Mouse (Mus musculus) lung, embryonic 15.5 days (tissue): ENCODE results near the gene Begain. TPM values are rescaled to one million over a fixed set of nuclear protein-coding genes. Genes with fewer than 3 reads are reported as not detected.

Experiments
- ATAC-seq: fragments of 200-750 bp; cut with Nextera tagmentation; 2 replicates; pipeline ENCODE4 v1.8.0; 2017; ENCODE audit warnings: moderate number of reproducible peaks, borderline replicate concordance; ENCODE audit not compliant: low FRiP score, low TSS enrichment; ENCODE audit errors: extremely low read depth
- H3K27ac ChIP-seq: fragments of 300-500 bp; sonication (generic); 2 replicates; pipeline ENCODE4 v1.5.1; 2015; ENCODE audit warnings: moderate library complexity, mild to moderate bottlenecking, inconsistent platforms
- H3K27me3 ChIP-seq: fragments of 300-500 bp; sonication (generic); 2 replicates; pipeline ENCODE4 v1.6.1; 2015; ENCODE audit warnings: inconsistent platforms
- H3K36me3 ChIP-seq: fragments of 300-500 bp; sonication (generic); 2 replicates; pipeline ENCODE4 v1.6.1; 2015; ENCODE audit warnings: inconsistent platforms
- H3K4me1 ChIP-seq: fragments of 300-500 bp; sonication (generic); 2 replicates; pipeline ENCODE4 v1.6.1; 2015; ENCODE audit warnings: inconsistent platforms
- H3K4me2 ChIP-seq: fragments of 300-500 bp; sonication (generic); 2 replicates; pipeline ENCODE4 v1.6.1; 2015; ENCODE audit warnings: inconsistent platforms, mild to moderate bottlenecking, moderate library complexity
- H3K4me3 ChIP-seq: fragments of 300-500 bp; sonication (generic); 2 replicates; pipeline ENCODE4 v1.5.1; 2015; ENCODE audit warnings: mild to moderate bottlenecking, inconsistent platforms
- H3K9ac ChIP-seq: fragments of 300-500 bp; sonication (generic); 2 replicates; pipeline ENCODE4 v1.6.1; 2015; ENCODE audit warnings: inconsistent platforms
- H3K9me3 ChIP-seq: fragments of 300-500 bp; sonication (generic); 2 replicates; pipeline ENCODE4 v1.6.1; 2016; ENCODE audit warnings: inconsistent platforms
- WGBS: fragments of 180-500 bp; shearing (Covaris S2); methylation state at CpG from one replicate; pipeline ENCODE4 v1.1.7; 2015; 5-methylcytosine and 5-hydroxymethylcytosine counted together
- polyA plus RNA-seq: library from polyadenylated mRNA; unstranded; fragments of >200 nt; fragmentation: Nextera tagmentation; extraction: Ambion mirVana; gene quantifications from 2 replicates; pipeline ENCODE4 v1.2.1, GENCODE M21; 2015

Gene Begain
- 5.0 and 5.4 TPM in 2 replicates for polyA plus RNA-seq

GRCm38 (mm10) chr12:109068167-109068653 lies at the start of gene Begain:
TSS of gene Begain (minus strand) at chr12:109068217.
- no peak within 1 kb of the TSS for H3K27ac ChIP-seq

GRCm38 (mm10) chr12:109115707-109116106 lies 47.7 kb upstream of the Begain start:
- peaks cover 20% of the 10 kb centered on the region for H3K4me1 ChIP-seq
- H3K36me3 ChIP-seq, result no peaks in the 10 kb centered on the region
- H3K4me3 ChIP-seq, result no peak overlapping the region
- WGBS, result 58% methylated on average over 8 of the region's 8 CpGs
- H3K9ac ChIP-seq, result no peak overlapping the region
- no peak for ATAC-seq
- no peak overlapping the region for H3K4me2 ChIP-seq
- no peak overlapping the region for H3K27ac ChIP-seq
- H3K9me3 ChIP-seq, result no peaks in the 10 kb centered on the region
- H3K27me3 ChIP-seq, result no peaks in the 10 kb centered on the region

More at GRCm38 (mm10) chr12:109068167-109068653, at the start of gene Begain:
- Histone ChIP-seq H3K4me3 (peak within 1 kb of the TSS; percentile 51), H3K4me1 (0 out of 2 replicates have a peak, but pooled peaks cover 4% of the 10 kb centered on the region), H3K4me2 (peak within 1 kb of the TSS; percentile 83), H3K36me3 (no peaks in the 10 kb centered on the region), H3K27me3 (peaks cover 3% of the 10 kb centered on the region; the same call in 1 of the 2 replicates), H3K9ac (peak within 1 kb of the TSS; percentile 59), H3K9me3 (no peaks in the 10 kb centered on the region)
- peak; percentile 53 for ATAC-seq
- 1% methylated on average over 42 of the region's 48 CpGs for WGBS

- H3K9ac ChIP-seq, result no peak overlapping the region
- H3K4me3 ChIP-seq, result no peak overlapping the region
- 43% methylated on average over 10 of the region's 10 CpGs for WGBS
- no peaks in the 10 kb centered on the region for H3K36me3 ChIP-seq
- no peak overlapping the region for H3K4me2 ChIP-seq
- H3K9me3 ChIP-seq, result no peaks in the 10 kb centered on the region
- ATAC-seq, result no peak
- H3K27ac ChIP-seq, result no peak overlapping the region
- no peaks in the 10 kb centered on the region for H3K27me3 ChIP-seq
- peaks cover 20% of the 10 kb centered on the region for H3K4me1 ChIP-seq
Measured at GRCm38 (mm10) chr12:109115161-109115560, 47.1 kb upstream of the Begain start.

- WGBS, result 40% methylated on average over 10 of the region's 10 CpGs
- Histone ChIP-seq H3K36me3 (no peaks in the 10 kb centered on the region), H3K9ac (no peak overlapping the region), H3K4me3 (no peak overlapping the region), H3K27ac (no peak overlapping the region), H3K4me2 (no peak overlapping the region), H3K4me1 (peaks cover 20% of the 10 kb centered on the region), H3K9me3 (no peaks in the 10 kb centered on the region), H3K27me3 (no peaks in the 10 kb centered on the region)
- ATAC-seq, result peak; percentile 37; the same call in 1 of the 2 replicates
Measured at GRCm38 (mm10) chr12:109112996-109113592, 45.1 kb upstream of the Begain start.

- ATAC-seq, result no peak
- WGBS, result 48% methylated on average over 9 of the region's 9 CpGs
- Histone ChIP-seq H3K27ac (no peak overlapping the region), H3K4me3 (no peak overlapping the region), H3K4me2 (no peak overlapping the region), H3K27me3 (no peaks in the 10 kb centered on the region), H3K4me1 (peaks cover 20% of the 10 kb centered on the region), H3K9me3 (no peaks in the 10 kb centered on the region), H3K36me3 (no peaks in the 10 kb centered on the region), H3K9ac (no peak overlapping the region)
Measured at GRCm38 (mm10) chr12:109112354-109112995, 44.5 kb upstream of the Begain start.

GRCm38 (mm10) chr12:109108911-109109310 lies 40.9 kb upstream of the Begain start:
- WGBS, result 81% methylated on average over 13 of the region's 13 CpGs
- Histone ChIP-seq H3K9ac (no peak overlapping the region), H3K9me3 (no peaks in the 10 kb centered on the region), H3K36me3 (no peaks in the 10 kb centered on the region), H3K27me3 (no peaks in the 10 kb centered on the region), H3K27ac (no peak overlapping the region), H3K4me2 (no peak overlapping the region), H3K4me3 (no peak overlapping the region), H3K4me1 (peaks cover 13% of the 10 kb centered on the region; the same call in 1 of the 2 replicates)
- ATAC-seq, result no peak

- ATAC-seq, result no peak
- H3K9me3 ChIP-seq, result no peaks in the 10 kb centered on the region
- 87% methylated on average over 7 of the region's 7 CpGs for WGBS
- H3K4me2 ChIP-seq, result no peak overlapping the region
- H3K27me3 ChIP-seq, result no peaks in the 10 kb centered on the region
- no peak overlapping the region for H3K9ac ChIP-seq
- no peak overlapping the region for H3K4me3 ChIP-seq
- no peaks in the 10 kb centered on the region for H3K36me3 ChIP-seq
- no peaks in the 10 kb centered on the region for H3K4me1 ChIP-seq
- no peak overlapping the region for H3K27ac ChIP-seq
Measured at GRCm38 (mm10) chr12:109100381-109100780, 32.4 kb upstream of the Begain start.

GRCm38 (mm10) chr12:109090456-109091130 lies 22.6 kb upstream of the Begain start:
- Histone ChIP-seq H3K9ac (no peak overlapping the region), H3K27ac (no peak overlapping the region)

GRCm38 (mm10) chr12:109090041-109090440 lies 22.0 kb upstream of the Begain start:
- WGBS, result 84% methylated on average over 14 of the region's 14 CpGs
- Histone ChIP-seq H3K4me2 (no peak overlapping the region), H3K9me3 (no peaks in the 10 kb centered on the region), H3K4me3 (no peak overlapping the region), H3K4me1 (no peaks in the 10 kb centered on the region), H3K27me3 (no peaks in the 10 kb centered on the region), H3K9ac (no peak overlapping the region), H3K36me3 (no peaks in the 10 kb centered on the region), H3K27ac (no peak overlapping the region)
- no peak for ATAC-seq

More at GRCm38 (mm10) chr12:109090456-109091130, 22.6 kb upstream of the Begain start:
- Histone ChIP-seq H3K27me3 (no peaks in the 10 kb centered on the region), H3K9me3 (no peaks in the 10 kb centered on the region), H3K36me3 (no peaks in the 10 kb centered on the region), H3K4me3 (no peak overlapping the region), H3K4me1 (no peaks in the 10 kb centered on the region), H3K4me2 (no peak overlapping the region)
- no peak for ATAC-seq
- WGBS, result 64% methylated on average over 13 of the region's 13 CpGs

GRCm38 (mm10) chr12:109086111-109086510 lies 18.1 kb upstream of the Begain start:
- Histone ChIP-seq H3K4me1 (no peaks in the 10 kb centered on the region), H3K4me3 (no peak overlapping the region), H3K36me3 (no peaks in the 10 kb centered on the region), H3K27me3 (no peaks in the 10 kb centered on the region), H3K9ac (no peak overlapping the region), H3K4me2 (no peak overlapping the region), H3K9me3 (no peaks in the 10 kb centered on the region), H3K27ac (no peak overlapping the region)
- 62% methylated on average over 2 of the region's 2 CpGs for WGBS
- ATAC-seq, result no peak

- no peaks in the 10 kb centered on the region for H3K4me1 ChIP-seq
- H3K36me3 ChIP-seq, result no peaks in the 10 kb centered on the region
- 79% methylated on average over 8 of the region's 8 CpGs for WGBS
- H3K9me3 ChIP-seq, result no peaks in the 10 kb centered on the region
- H3K27me3 ChIP-seq, result no peaks in the 10 kb centered on the region
- no peak; the same call in 1 of the 2 replicates for ATAC-seq
- no peak overlapping the region for H3K9ac ChIP-seq
- H3K4me2 ChIP-seq, result no peak overlapping the region
- H3K27ac ChIP-seq, result no peak overlapping the region
- no peak overlapping the region for H3K4me3 ChIP-seq
Measured at GRCm38 (mm10) chr12:109085674-109086073, 17.7 kb upstream of the Begain start.

- no peak overlapping the region for H3K4me2 ChIP-seq
- H3K9me3 ChIP-seq, result no peaks in the 10 kb centered on the region
- H3K36me3 ChIP-seq, result no peaks in the 10 kb centered on the region
- WGBS, result 75% methylated on average over 5 of the region's 5 CpGs
- H3K4me3 ChIP-seq, result no peak overlapping the region
- no peaks in the 10 kb centered on the region for H3K4me1 ChIP-seq
- ATAC-seq, result no peak
- no peak overlapping the region for H3K27ac ChIP-seq
- H3K9ac ChIP-seq, result no peak overlapping the region
- H3K27me3 ChIP-seq, result no peaks in the 10 kb centered on the region
Measured at GRCm38 (mm10) chr12:109085046-109085445, 17.0 kb upstream of the Begain start.
